Mouse (Mus musculus) left cerebral cortex, postnatal 4 days (tissue): ENCODE measurements around the gene Bpifc. TPM values are rescaled to one million over a fixed set of nuclear protein-coding genes. Genes with fewer than 3 reads are reported as not detected.
"Not testable (repeated sequence)": the region's sequence is repeated elsewhere in the genome, so short reads cannot be mapped to it uniquely, and the experiment has no call there.

ENCODE experiments used
- DNase-seq: peaks from one replicate; pipeline ENCODE4 v3.0.0-alpha.2; 2022
- intact Hi-C: fragments of 180-260 bp; cut with DNase I; formaldehyde crosslinking; loops from one replicate; pipeline ENCODE4 v1.15.1; 2025
- total RNA-seq, 2 experiments: library from RNA; stranded (reverse); gene quantifications; 2 replicates each; pipeline ENCODE4 v1.2.3; 2021

The Bpifc gene
- not detected for total RNA-seq

- no peak for DNase-seq
- intact Hi-C loops, result loop anchor here (10.0 kb wide), 1 partner anchor 47 kb away; no protein-coding TSS in a partner anchor
These were observed at the start of gene Bpifc for GRCm38 (mm10) chr10:86011781-86012180. Gene Bpifc (minus strand): TSS chr10:86011895.

DNA sequence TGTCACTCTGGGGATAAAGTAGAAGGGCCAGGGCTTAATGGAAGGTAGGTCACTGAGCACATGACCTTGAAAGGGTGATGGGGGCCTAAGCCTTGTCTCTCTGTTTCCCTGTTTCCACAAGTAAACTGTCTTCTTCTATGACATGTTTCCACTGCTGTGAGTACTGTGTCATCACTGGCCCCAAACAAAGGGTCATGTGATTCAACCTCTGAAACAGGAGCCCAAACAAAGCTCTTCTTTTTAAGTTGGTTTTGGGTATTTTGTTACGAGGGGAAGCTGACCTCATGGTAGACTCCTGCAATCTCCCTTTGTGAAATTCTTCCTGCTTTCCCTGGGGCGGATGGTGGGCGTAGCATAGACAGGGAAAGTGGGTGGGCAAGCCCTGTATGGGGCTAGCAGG, 48.6 kb upstream of the Bpifc start:
- no peak for DNase-seq
- intact Hi-C loops, result loop anchor here (5.0 kb wide), 1 partner anchor 392 kb away; no protein-coding TSS in a partner anchor

DNA sequence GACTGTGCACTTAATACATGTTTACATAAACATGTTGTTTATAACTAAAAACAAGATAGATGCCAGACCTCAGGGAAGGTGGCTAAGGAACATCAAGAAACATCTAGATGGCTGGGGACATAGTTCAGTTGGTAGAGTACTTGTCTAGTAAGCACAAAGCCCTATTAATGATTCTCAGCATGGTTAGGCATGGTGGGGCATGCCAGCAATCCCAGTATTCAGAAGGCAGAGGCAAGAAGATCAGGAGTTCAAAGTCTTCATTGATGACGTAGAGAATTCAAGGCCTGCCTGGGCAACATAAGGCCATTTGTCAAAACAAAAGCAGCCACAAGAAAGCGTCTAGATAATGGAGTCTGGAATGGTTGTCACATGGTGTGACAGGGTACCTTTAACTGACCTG, 46.0 kb upstream of the Bpifc start:
- intact Hi-C loops, result no loop called here
- DNase-seq, result no peak

GRCm38 (mm10) chr10:86057286-86057685, 45.6 kb upstream of the Bpifc start:
- intact Hi-C loops, result no loop called here
- DNase-seq, result no peak

DNA sequence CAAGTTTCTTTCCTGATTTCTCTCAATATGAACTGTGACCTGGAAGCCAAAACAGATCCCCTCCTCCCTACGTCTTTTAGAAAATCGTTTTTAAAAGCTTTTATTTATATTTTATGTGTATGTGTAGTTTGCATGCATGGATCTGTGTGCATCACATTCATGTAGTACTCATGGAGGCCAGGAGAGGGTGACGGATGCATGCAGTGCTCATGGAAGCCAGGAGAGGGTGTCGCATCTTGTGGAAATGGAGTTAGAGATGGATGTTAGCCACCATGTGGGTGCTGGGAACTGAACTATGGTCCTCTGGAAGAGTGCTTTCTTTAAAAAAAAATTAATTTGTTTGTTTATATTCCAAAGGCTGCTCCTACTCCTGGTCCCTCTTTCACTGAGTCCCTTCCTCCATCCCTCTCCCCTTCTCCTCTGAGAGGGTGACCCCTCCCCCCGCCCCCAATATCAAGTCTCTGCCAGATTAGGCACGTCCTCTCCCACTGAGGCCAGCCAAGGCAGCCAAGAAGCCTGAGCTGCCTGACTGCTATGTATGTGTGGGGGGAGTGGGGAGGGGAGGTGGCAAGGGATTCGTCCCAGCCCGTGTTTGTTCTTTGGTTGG, 44.7 kb upstream of the Bpifc start:
- intact Hi-C loops, result no loop called here
- no peak for DNase-seq

GRCm38 (mm10) chr10:86052818-86053522, 41.3 kb upstream of the Bpifc start:
- no peak for DNase-seq
- intact Hi-C loops, result no loop called here

DNA sequence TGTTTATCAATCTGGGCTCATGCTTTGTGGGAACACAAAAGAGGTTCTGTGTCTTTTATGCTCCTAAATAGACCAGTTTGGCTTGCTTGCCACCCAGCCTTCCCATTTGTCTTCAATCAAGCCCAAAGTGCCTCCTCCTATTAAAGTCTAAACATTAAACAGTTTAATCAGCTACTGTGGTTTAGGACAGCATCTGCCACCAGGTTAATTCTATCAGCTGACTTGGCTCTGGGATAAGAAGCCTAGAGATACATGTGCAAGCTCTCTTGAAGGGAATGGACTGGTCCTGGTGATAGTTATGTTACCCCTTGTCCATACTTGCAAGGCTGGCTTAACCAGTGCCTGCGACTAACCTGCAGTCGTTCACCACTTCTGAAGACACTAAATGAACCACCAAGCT, 38.8 kb upstream of the Bpifc start:
- DNase-seq, result no peak
- intact Hi-C loops, result no loop called here

DNA sequence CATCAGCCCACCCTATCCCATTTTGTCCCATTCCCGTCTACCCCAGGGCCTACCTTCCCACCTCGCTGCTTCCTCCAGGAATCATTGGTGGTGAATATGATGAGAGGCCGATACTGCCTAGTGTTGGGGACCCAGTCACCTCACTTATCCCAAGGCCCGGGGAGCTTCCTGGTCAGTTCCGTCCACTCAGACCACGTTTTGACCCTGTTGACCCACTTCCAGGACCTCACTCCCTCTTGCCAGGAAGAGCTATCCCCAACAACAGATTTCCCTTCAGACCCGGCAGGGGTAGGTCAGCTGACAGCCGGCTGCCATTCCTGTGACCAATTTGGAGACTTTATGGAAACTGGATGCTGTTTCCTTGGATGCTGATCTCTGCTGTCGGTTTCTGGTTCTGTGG, 36.1 kb upstream of the Bpifc start:
- intact Hi-C loops, result no loop called here

GRCm38 (mm10) chr10:86046371-86046770, 34.7 kb upstream of the Bpifc start:
- intact Hi-C loops, result no loop called here
- no peak for DNase-seq

More for the DNA sequence above, 36.1 kb upstream of the Bpifc start:
- DNase-seq, result no peak

GRCm38 (mm10) chr10:86044066-86044465, 32.4 kb upstream of the Bpifc start:
- intact Hi-C loops, result no loop called here
- DNase-seq, result no peak

- intact Hi-C loops, result no loop called here
- DNase-seq, result peak; percentile 26
These were observed 32.0 kb upstream of the Bpifc start for GRCm38 (mm10) chr10:86043651-86044050.

DNA sequence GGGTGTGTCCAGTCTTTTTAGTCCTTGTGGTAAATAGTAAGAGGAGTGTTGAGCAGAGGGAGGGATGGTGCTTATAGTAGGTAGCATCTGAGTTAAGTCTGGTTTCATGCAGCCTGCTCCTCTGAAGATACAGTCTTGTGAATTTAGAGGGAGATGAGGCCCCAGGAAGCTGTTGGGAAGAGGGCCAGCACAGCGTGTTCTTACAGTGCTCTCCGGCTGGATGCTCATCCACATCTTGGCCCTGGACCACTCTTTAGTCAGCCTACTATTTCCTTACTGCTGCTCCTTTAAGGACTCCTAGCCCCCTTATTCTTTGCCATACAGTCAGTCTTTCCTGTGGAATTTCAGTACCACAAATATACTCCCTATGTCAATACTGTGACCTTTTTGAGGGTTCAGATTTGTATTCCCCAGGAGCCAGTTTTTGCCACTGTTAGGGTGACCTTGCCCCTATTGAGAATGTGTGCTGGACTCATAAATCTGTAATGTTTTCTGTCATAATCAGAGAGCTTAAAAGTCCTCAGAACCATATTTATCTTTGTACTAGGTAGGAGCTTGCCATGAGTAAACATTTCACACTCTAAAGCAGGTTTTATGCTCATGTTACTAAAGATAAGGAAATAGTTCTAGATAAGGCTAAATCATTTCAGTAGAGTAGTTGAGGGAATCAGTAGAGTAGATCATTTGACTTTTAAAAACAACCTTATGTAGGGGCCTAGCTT, 22.5 kb upstream of the Bpifc start:
- DNase-seq, result peak; percentile 14
- intact Hi-C loops, result no loop called here

DNA sequence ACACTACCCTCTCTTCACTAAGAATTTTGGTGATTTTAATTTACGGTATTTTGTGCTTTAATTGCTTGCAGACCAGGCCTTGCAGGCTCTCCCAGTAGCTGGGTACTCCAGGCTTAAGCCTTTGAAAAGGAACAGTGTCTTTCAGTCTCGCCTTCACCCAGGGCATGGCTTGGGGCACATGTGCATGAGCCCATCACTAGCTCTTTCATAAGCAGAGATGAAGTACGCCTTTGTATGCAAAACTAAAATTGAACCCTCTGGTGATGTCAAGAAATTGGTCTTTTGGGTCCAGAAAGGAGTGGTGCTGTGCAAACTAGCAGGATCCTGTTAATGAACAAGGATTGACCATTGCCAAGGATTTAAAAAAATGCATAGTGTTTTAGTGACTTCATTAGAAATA, 20.8 kb upstream of the Bpifc start:
- intact Hi-C loops, result no loop called here

GRCm38 (mm10) chr10:86030743-86031142, 19.0 kb upstream of the Bpifc start:
- intact Hi-C loops, result no loop called here
- DNase-seq, result no peak

More for the DNA sequence above, 20.8 kb upstream of the Bpifc start:
- DNase-seq, result no peak

DNA sequence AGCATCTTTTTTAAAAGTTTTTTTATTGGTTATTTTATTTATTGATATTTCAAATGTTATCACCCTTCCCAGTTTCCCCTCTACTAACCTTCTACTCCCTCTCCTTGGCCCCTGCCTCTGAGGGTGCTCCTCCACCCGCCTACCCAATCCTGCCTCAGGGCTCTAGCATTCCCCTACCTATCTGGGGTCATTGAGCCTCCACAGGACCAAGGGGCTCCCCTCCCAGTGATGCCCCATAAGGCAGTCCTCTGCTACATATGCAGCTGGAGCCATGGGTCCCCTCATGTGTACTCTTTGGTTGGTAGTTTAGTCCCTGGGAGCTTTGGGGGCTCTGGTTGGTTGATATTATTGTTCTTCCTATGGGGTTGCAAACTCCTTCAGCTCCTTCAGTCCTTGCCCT, 15.1 kb upstream of the Bpifc start:
- DNase-seq, intact Hi-C loops: not testable (repeated sequence)

DNA sequence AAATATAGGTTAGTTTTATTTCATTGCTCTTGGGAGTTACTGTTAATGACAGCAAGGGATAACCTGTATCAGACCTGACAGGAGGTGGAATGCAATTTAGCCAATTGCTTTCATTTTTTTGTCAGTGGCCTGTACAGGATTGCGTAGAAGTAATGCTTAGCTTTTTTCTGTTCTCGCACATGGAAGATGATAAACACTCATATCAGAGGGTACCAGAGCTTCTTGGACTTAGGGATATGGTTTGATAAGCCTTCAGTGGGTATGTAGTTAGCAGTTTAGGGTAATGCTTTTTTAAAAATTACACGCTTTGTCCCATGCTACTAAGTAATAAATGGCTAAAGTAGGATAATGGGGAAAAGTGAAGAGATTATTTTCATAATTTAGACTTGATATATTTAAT, 14.7 kb upstream of the Bpifc start:
- intact Hi-C loops, result no loop called here
- no peak for DNase-seq

DNA sequence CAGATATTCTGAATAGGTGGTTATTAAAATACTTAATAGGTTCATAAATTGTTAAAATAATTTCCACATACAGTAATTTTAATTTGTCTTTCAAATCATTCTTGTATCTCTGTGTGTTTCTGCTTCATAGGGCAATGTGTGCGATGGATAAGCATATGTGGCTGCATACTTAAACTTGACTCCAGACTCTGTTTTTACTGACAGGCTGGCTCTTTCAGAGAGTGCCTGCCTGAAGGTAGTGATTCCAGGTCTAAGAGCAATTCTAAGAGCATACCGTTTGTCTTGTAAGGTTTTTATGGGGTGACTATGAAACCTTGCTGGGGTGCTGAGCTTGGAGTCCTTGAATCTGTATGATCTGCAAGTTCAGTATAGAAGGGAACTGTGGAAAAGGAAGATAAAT, 14.2 kb upstream of the Bpifc start:
- no peak for DNase-seq
- intact Hi-C loops, result no loop called here

GRCm38 (mm10) chr10:86023149-86023548, 11.5 kb upstream of the Bpifc start:
- no peak for DNase-seq
- intact Hi-C loops, result no loop called here

DNA sequence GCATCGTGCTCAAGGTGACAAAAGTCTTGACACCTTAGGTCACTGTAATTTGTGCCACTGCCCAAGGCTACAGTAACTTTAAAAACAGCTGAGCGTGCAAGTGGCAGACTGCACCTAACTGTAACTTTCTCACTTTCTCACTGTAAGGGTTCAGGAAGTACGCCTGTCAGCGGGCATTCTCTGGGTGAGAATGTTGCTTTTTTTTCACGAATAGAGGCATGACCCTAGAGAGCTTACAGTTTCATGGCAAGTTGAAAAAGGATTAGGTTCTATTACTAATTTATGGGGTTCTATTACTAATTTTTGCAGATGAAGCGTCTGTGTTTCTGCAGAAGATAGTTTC, 10.8 kb upstream of the Bpifc start:
- intact Hi-C loops, result no loop called here
- DNase-seq, result no peak

DNA sequence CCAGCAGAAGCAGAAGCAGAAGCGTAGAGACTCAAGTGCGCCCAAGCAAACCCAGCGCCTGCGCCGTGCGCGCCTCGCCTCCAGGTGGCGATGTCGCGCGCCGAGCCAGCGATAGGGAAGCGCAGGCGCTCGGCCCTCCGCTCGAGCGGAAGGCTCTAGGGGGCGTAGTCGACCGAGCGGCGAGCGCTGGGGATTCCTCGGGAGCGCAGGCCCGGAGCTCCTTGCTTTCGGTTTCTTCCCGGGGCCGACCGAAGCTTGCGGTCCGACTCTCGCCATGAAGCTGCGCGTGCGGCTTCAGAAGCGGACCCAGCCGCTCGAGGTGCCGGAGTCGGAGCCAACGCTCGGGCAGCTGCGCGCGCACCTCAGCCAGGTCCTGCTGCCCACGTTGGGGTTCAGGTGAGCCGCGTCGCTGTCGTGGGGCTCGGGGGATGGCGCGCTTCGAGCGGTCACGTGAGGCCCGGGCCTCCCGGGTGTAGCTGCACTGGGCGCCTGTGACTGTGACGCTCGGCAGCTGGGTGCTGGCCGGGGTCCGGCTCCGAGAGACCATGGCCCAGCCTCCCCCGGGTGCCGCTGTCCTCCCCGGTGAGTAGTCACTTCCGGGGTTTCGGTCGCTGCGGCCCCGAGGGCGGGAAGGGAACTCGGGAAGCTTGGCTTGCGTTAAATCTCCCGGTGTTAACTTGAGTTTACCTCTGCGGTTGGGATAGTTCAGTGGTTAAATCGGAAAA, 10.2 kb upstream of the Bpifc start, which contains the start of gene Fbxo7:
TSS of gene Fbxo7 (plus strand) at position 224 of the 725 bp plus-strand sequence.
- intact Hi-C loops, result no loop called here
- peak; percentile 94 for DNase-seq

DNA sequence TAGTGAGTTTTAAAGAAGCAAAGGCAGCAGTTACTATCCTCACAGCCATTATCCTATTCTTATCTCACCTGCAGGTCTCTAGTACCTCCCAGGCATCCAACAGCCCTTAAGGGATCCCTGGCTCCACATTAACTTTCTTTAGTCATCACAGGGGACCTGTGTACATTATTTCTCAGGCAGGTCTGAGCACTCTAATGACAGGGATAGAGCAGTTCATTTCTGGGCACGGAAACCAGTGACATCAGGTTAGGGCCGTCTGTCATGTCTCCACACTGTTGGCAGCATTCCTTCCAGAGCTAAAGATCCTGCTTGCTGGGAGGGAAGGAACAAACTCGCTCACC, 9.7 kb upstream of the Bpifc start:
- intact Hi-C loops, result no loop called here
- no peak for DNase-seq
